Mouse (Mus musculus) left cerebral cortex, postnatal 10 days (tissue): Measurements from ENCODE around the gene Adad1. TPM values are rescaled to one million over a fixed set of nuclear protein-coding genes. Genes with fewer than 3 reads are reported as not detected.

ENCODE experiments used
- DNase-seq, 2 experiments: peaks; one replicate each; pipeline ENCODE4 v3.0.0; 2021 to 2022; ENCODE audit warnings: low spot score in 2 of 2, mixed read lengths in 1 of 2; ENCODE audit errors: extremely low spot score in 1 of 2
- intact Hi-C: fragments of 180-260 bp; cut with DNase I; formaldehyde crosslinking; loops from one replicate; pipeline ENCODE4 v1.15.1; 2025
- total RNA-seq, 2 experiments: library from RNA; stranded (reverse); gene quantifications; 2 replicates each; pipeline ENCODE4 v1.2.3; 2021

Gene Adad1
- total RNA-seq, 2 experiments from 2014 or later = not detected

GRCm38 (mm10) chr3:37157082-37157481 is 93.8 kb downstream of the Adad1 start:
- no peak for DNase-seq
- intact Hi-C loops = no loop called here

- intact Hi-C loops = no loop called here
- no peak for DNase-seq
Measured at GRCm38 (mm10) chr3:37158246-37158645, 94.9 kb downstream of the Adad1 start.

DNA sequence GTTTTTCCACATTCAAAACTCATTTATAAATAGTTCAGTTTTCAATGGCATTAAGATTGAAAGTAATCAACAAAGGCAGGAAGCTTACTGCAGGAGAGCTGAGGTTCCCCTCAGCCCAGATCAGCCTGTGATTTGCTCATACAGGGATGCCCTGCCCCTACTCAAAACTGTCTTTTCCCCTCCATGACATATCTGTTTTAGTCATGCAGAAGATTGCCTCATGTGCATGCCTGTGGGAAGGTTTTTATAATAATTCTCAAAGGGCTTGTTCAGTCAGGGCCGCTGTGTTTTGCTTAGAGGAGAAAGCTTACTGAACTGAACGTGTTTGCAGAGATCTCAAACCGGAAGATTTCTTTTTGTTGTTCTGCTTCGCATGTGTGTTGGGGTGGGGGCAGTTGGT is 97.8 kb downstream of the Adad1 start:
- intact Hi-C loops = no loop called here
- DNase-seq = no peak

- DNase-seq = no peak
- intact Hi-C loops = no loop called here
Measured at GRCm38 (mm10) chr3:37169283-37169682, 106.0 kb downstream of the Adad1 start.

Other genes with a start within 250 kb of the Adad1 start
- 100 to 1,000 TPM; 122 to 127 TPM for gene 4932438A13Rik, start 200.4 kb upstream of the Adad1 start, total RNA-seq
- gene Il2, start 62.4 kb downstream of the Adad1 start, total RNA-seq = not detected
- gene Il21, start 169.1 kb downstream of the Adad1 start, total RNA-seq = not detected
- gene Bbs12, start 249.0 kb downstream of the Adad1 start, total RNA-seq = 1 to 10 TPM; 4.0 to 4.5 TPM
- 1 to 10 TPM; 4.1 to 4.8 TPM for gene Cetn4, start 249.2 kb downstream of the Adad1 start, total RNA-seq